Mouse (Mus musculus) intestine, embryonic 14.5 days (tissue): ENCODE data around the gene Plscr3. TPM values are rescaled to one million over a fixed set of nuclear protein-coding genes. Genes with fewer than 3 reads are reported as not detected.

ENCODE experiments used
- ATAC-seq: fragments of 200-750 bp; cut with Nextera tagmentation; replicated peaks from 2 replicates; pipeline ENCODE4 v1.8.0; 2017; ENCODE audit warnings: low read depth, moderate number of reproducible peaks, moderate TSS enrichment, moderate library complexity; ENCODE audit not compliant: low FRiP score, low TSS enrichment
- DNase-seq: peaks from one replicate; pipeline ENCODE4 v3.0.0-alpha.2; 2018; ENCODE audit warnings: low spot score
- H3K27ac ChIP-seq: fragments of 300-500 bp; sonication (generic); 2 replicates; pipeline ENCODE4 v1.5.1; 2014; ENCODE audit warnings: low read depth, mild to moderate bottlenecking, control low read depth
- H3K27me3 ChIP-seq: fragments of 300-500 bp; sonication (generic); replicated peaks from 2 replicates; pipeline ENCODE4 v1.6.1; 2014; ENCODE audit warnings: low read length, control low read depth; ENCODE audit not compliant: control insufficient read depth, insufficient read depth
- H3K36me3 ChIP-seq: fragments of 300-500 bp; sonication (generic); 2 replicates; pipeline ENCODE4 v1.6.1; 2014; ENCODE audit warnings: low read length, control low read depth; ENCODE audit not compliant: control insufficient read depth, insufficient read depth
- H3K4me1 ChIP-seq: fragments of 300-500 bp; sonication (generic); replicated peaks from 2 replicates; pipeline ENCODE4 v1.6.1; 2014; ENCODE audit warnings: low read length, control low read depth, mixed read lengths; ENCODE audit not compliant: control insufficient read depth, insufficient read depth
- H3K4me2 ChIP-seq: fragments of 300-500 bp; sonication (generic); 2 replicates; pipeline ENCODE4 v1.6.1; 2014; ENCODE audit warnings: low read length
- H3K4me3 ChIP-seq: fragments of 300-500 bp; sonication (generic); 2 replicates; pipeline ENCODE4 v1.5.1; 2014; ENCODE audit warnings: low read depth, low read length, control low read depth, mixed read lengths
- H3K9ac ChIP-seq: fragments of 300-500 bp; sonication (generic); 2 replicates; pipeline ENCODE4 v1.6.1; 2014; ENCODE audit warnings: mild to moderate bottlenecking, low read length
- H3K9me3 ChIP-seq: fragments of 300-500 bp; sonication (generic); 2 replicates; pipeline ENCODE4 v1.6.1; 2016; ENCODE audit warnings: low read length, control low read depth; ENCODE audit not compliant: control insufficient read depth
- whole genome bisulfite sequencing: fragments of 180-500 bp; shearing (Covaris S2); extraction: QIAGEN DNeasy Blood & Tissue Kit; methylation state at CpG from one replicate; pipeline ENCODE4 v1.1.7; 2014; 5-methylcytosine and 5-hydroxymethylcytosine counted together
- polyA plus RNA-seq: library from polyadenylated mRNA; unstranded; fragments of >200 nt; fragmentation: Nextera tagmentation; extraction: Ambion mirVana; gene quantifications from 2 replicates; pipeline ENCODE4 v1.2.1, GENCODE M21; 2014

The Plscr3 gene
- polyA plus RNA-seq, 1 experiment from 2014 or later, result 92.1 TPM

DNA sequence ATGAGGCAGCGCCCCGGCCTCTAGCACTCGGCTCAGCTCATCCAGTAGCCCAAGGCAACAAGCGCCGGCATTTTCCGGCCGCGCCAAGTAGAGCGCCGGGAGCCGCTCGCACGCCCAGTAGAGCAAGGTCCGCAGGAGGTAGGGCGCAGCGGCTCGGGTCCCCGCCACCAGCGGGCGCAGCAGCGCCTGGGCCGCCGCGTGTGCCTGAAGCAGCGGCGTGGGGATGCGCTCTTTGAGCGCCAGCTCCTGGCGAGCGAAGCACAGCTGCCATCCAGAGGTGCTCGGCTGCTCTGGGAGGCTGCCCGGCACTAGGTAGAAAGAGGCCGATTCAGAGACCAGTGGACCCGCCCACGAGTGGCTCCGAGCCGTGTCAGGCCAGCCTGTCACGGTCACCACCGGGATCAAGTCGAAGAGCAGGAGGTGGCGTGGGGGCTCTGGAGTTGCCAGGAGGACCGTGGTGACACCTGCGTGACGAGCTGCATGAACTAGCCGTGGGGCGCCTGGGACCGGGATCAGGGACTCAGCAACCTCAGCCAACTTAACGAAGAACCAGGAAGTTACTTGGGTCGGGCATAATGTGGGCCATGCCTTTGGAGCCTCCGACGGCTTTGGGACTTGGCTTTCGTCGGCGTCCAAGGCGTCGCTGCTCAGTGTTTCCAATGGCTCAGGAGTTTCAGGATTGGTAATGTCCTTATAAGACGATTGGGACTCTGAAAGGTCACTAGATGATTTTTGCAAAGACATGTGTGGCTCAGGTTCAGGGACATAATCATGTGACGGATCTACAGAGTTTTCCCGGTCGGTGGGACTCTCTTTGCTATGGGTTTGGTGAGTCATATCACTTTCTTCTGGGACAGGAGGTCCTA lies 42.2 kb upstream of the Plscr3 start:
- ATAC-seq (peak; percentile 41), DNase-seq (peak; percentile 82)
- H3K9ac ChIP-seq, result peak overlapping the region; percentile 42
- peak overlapping the region; percentile 58 for H3K4me3 ChIP-seq
- 2% methylated on average over 59 of the region's 60 CpGs for WGBS
- no peaks in the 10 kb centered on the region for H3K36me3 ChIP-seq
- peaks cover 38% of the 10 kb centered on the region for H3K27me3 ChIP-seq
- peak overlapping the region; percentile 82 for H3K4me2 ChIP-seq
- H3K27ac ChIP-seq, result no peak overlapping the region
- H3K4me1 ChIP-seq, result peaks cover 44% of the 10 kb centered on the region
- no peaks in the 10 kb centered on the region for H3K9me3 ChIP-seq

DNA sequence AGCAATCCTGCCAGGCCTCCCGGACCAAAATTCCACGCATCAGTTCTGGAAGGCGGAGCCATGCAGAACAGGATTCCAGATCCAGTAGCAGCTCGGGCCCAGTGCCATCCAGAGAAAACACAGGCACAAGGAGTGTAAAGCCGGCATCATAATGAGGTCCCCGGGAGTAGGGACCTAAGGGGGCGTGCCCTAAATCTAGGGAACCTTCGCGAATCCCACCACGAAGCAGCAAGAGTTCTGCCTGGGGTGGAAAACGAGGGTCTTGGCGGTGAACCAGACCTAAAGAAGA lies 41.6 kb upstream of the Plscr3 start:
- H3K9me3 ChIP-seq, result no peaks in the 10 kb centered on the region
- peak overlapping the region; percentile 23 for H3K9ac ChIP-seq
- peaks cover 38% of the 10 kb centered on the region for H3K27me3 ChIP-seq
- H3K4me2 ChIP-seq, result peak overlapping the region; percentile 82
- no peak overlapping the region for H3K27ac ChIP-seq
- 4% methylated on average over 12 of the region's 12 CpGs for WGBS
- ATAC-seq (no peak), DNase-seq (no peak)
- peak overlapping the region; percentile 58 for H3K4me3 ChIP-seq
- H3K4me1 ChIP-seq, result peaks cover 38% of the 10 kb centered on the region
- no peaks in the 10 kb centered on the region for H3K36me3 ChIP-seq

DNA sequence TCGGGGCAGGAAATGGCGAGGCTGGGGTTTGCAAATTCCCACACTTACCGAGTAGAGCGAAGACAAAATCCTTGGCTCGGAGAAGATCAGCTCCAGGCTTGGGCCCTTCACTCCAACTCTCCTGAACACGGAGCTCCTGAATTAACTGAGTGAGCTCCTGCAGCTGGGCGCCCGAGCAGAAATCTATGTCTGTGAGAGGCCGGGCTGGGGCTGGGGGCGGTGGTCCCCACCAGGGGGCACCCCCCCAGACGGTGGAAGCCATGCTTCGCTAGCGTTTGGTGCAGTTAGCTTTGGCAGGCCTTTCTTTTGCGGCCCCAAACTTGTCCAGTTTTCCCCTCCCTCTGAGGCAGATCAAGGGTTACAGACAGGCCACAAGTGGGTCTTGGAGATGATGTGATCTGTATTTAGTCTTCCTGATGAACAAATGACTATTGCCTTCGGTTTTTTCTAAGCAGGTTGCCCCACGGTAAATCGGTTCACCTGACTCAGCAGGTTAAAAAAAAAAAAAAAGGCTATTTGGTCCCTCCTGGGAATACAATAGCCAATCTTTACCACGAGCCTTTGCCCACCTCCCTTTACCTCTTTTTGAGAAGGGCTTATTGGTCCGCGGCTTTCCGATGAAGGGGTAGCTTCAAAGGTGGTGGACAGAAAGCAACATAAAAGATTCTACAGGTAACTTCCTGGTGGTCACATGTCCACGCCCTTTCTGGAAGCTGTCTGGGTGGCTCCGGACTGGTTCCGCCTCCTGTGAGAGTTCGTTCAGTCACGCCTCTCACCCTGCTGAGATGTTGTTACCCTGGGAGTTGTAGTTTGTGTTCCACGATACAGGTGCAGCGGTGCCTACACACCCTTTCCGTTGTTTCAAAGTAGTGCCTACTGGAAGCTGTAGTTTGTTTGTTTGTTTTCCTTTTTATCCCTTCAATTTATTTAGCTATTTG lies 40.9 kb upstream of the Plscr3 start, which contains the start of gene Tmem102:
Gene Tmem102 (minus strand): TSS at position 653 of the 938 bp plus-strand sequence.
- H3K27me3 ChIP-seq, result peaks cover 38% of the 10 kb centered on the region
- H3K4me2 ChIP-seq, result peak within 1 kb of the TSS; percentile 82
- 7% methylated on average over 29 of the region's 29 CpGs for WGBS
- H3K9ac ChIP-seq, result peak within 1 kb of the TSS; percentile 23
- no peak for ATAC-seq
- no peak within 1 kb of the TSS for H3K27ac ChIP-seq
- DNase-seq, result peak; percentile 64
- H3K36me3 ChIP-seq, result no peaks in the 10 kb centered on the region
- H3K4me1 ChIP-seq, result peaks cover 32% of the 10 kb centered on the region
- H3K9me3 ChIP-seq, result no peaks in the 10 kb centered on the region
- H3K4me3 ChIP-seq, result peak within 1 kb of the TSS; percentile 58

DNA sequence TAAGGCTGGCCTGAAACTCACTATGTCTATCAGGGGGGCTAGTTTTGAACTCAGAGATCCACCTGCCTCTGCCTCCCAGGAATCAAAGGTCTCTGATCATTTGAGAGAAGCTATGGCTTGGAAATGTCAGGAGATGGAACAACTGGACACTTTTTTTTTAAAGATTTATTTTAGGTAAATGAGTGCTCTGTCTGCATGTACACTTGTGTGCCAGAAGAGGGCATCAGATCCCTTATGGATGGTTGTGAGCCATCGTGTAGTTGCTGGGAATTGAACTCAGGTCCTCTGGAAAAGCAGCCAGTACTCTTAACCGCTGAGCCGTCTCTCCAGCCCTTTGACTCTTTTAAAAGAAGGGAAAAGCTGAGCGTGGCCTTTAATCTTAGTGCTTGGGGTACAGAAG lies 39.8 kb upstream of the Plscr3 start:
- Histone ChIP-seq H3K27me3 (peaks cover 35% of the 10 kb centered on the region), H3K9ac (no peak overlapping the region), H3K36me3 (no peaks in the 10 kb centered on the region), H3K4me2 (no peak overlapping the region), H3K4me1 (peaks cover 26% of the 10 kb centered on the region), H3K4me3 (no peak overlapping the region), H3K9me3 (no peaks in the 10 kb centered on the region), H3K27ac (no peak overlapping the region)
- ATAC-seq, result no peak
- no peak for DNase-seq
- 80% methylated on average over 4 of the region's 4 CpGs for WGBS

DNA sequence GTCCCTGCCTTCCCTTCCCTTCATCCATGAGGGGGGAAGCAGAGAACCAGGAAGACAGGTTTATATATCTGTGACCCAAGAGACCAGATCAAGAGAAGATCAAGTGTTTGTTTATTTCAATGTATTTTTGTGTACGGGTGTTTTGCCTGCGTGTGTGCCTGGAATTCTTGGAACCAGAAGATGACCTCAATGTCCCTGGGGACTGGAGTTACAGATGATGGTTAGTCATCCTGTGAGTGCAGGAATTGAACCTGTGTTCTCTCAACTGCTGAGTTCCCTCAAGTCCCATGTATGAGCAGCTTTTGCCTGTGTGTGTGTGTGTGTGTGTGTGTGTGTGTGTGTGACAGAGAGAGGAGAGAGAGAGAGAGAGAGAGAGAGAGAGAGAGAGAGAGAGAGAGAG lies 38.5 kb upstream of the Plscr3 start:
- DNase-seq (no peak), ATAC-seq (no peak)
- Histone ChIP-seq H3K4me1 (peaks cover 15% of the 10 kb centered on the region; the same call in 1 of the 2 replicates), H3K9me3 (no peaks in the 10 kb centered on the region), H3K9ac (no peak overlapping the region), H3K4me2 (no peak overlapping the region), H3K36me3 (no peaks in the 10 kb centered on the region), H3K4me3 (no peak overlapping the region), H3K27ac (no peak overlapping the region), H3K27me3 (peaks cover 23% of the 10 kb centered on the region)
- WGBS, result 55% methylated on average over 2 of the region's 2 CpGs

DNA sequence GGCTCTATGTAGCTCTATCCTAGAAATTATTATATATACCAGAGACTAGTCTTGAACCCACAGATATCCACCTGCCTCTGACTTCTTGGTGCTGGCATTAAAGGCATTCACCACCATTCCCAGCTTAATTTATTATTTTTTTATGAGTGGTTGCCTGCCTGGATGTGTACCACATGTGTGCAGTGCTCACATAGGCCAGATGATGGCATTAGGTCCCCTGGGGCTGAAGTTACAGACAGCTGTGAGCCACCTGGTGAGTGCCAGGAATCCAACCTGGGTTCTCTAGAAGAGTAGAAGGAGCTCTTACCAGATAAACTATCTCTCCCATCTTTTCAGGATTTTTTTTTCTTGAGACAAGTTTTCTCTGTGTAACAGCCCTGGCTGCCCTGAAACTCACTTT lies 35.9 kb upstream of the Plscr3 start:
- Histone ChIP-seq H3K36me3 (no peaks in the 10 kb centered on the region), H3K4me2 (no peak overlapping the region), H3K27ac (no peak overlapping the region), H3K4me1 (no peaks in the 10 kb centered on the region), H3K27me3 (peaks cover 10% of the 10 kb centered on the region), H3K9ac (no peak overlapping the region), H3K4me3 (no peak overlapping the region), H3K9me3 (no peaks in the 10 kb centered on the region)
- ATAC-seq (no peak), DNase-seq (no peak)

DNA sequence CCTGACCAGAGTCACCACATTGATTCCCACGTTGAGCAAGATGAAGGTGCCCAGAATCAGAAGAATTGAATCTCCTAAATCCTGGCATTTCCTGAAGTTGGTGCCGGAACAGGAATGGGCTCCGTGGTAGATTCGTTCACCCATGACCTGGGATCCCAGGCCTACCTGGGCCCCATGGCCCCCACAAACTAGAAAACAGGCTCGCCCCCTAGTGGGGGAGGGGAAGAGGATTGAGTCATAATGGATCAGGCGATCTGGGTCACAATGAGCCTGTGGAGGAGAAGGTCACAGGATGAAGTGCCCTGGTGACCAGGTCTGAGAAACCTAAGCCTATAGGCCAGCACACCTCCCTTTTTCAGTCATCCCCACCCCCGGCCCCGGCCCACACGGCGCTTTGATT lies 31.0 kb upstream of the Plscr3 start, which contains the start of gene Gm39566:
Gene Gm39566 (minus strand): TSS at position 144 of the 400 bp plus-strand sequence.
- 62% methylated on average over 10 of the region's 10 CpGs for WGBS
- Histone ChIP-seq H3K4me1 (no peaks in the 10 kb centered on the region), H3K9me3 (no peaks in the 10 kb centered on the region), H3K4me2 (no peak within 1 kb of the TSS), H3K9ac (no peak within 1 kb of the TSS), H3K27me3 (no peaks in the 10 kb centered on the region), H3K27ac (no peak within 1 kb of the TSS), H3K4me3 (no peak within 1 kb of the TSS), H3K36me3 (no peaks in the 10 kb centered on the region)
- ATAC-seq (no peak), DNase-seq (no peak)

DNA sequence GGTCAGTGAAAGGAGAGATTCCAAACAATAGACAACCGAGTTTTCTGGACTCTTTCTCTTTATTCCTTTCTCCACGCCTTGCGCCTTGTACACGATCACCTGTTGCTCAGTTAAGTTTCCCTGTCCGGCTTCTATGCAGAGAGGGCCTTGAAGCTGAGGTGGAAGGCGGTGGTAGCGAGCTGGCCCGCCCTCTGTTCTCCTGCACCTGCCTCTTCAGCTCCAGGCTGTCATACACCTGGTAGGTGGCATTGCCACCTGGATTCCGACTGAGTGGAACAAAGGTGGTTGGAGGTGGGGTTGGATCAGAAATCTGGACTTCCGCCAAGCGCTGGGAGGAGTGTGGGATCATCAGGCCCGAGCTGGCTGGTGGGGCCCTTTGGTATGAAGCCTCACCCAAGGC lies 29.7 kb upstream of the Plscr3 start:
- Histone ChIP-seq H3K4me3 (no peak overlapping the region), H3K27me3 (no peaks in the 10 kb centered on the region), H3K27ac (no peak overlapping the region), H3K4me1 (no peaks in the 10 kb centered on the region), H3K9ac (no peak overlapping the region), H3K4me2 (no peak overlapping the region), H3K36me3 (no peaks in the 10 kb centered on the region), H3K9me3 (no peaks in the 10 kb centered on the region)
- DNase-seq (no peak), ATAC-seq (no peak)
- 87% methylated on average over 12 of the region's 12 CpGs for WGBS
